In the genomic region with DNA sequence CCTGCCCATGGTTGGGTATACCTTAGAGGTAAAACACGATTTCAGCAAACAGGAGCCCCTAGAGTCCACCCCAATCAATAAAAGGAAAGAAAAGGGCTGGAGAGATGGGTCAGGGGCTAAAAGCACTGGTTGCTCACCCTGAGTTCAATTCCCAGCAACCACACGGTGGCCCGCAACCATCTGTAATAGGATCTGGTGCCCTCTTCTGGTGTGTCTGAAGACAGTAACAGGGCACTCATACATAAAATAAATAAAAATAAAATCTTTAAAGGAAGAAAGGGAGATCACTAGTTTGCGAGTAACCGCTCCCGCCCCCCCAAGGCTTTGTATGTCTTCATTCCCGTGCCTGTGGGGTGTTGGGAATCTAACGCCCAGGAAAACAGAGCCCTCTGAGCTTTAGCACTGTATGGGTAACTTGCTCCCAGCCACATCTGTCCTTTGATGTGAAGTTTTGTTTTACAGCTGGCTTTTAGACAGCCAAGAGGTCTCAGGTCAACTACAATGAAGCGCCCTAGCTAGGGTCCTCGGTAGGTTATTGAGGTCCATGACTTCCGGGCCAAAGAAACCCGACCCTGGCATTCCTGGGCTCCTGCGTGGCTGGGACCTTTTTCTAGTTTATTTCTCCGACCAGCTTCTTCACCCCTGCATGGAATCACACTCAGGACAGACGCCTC, we compare ENCODE assay signal across 9 mouse cellular contexts.
DNase-seq lines count a peak whose midpoint lies in the region; ATAC-seq and TF ChIP-seq lines count a peak whose summit lies in the region.
"Had no signal": no experiment of that assay in that cellular context is flagged by ENCODE, and none has a peak within 500 bp of the region (broad histone marks: within the 10 kb centered on the region; RNA-seq: fewer than 3 reads in every experiment).

No protein-coding gene starts in this region.

- no peaks in the 10 kb centered on the region for H3K27me3 ChIP-seq in kidney, adult 2 months (replicated peaks; ENCODE audit: control insufficient read depth, insufficient read depth, low read length)
- H3K27me3 ChIP-seq in embryonic facial prominence, embryonic 11.5 days (ENCODE audit: control insufficient read depth, insufficient read depth, low read length) = no peaks in the 10 kb centered on the region
- no peaks in the 10 kb centered on the region for H3K27me3 ChIP-seq in hindbrain, embryonic 16.5 days (replicated peaks; ENCODE audit: control insufficient read depth, insufficient read depth, low read length)
- no peaks in the 10 kb centered on the region for H3K27me3 ChIP-seq in midbrain, embryonic 14.5 days (ENCODE audit: control insufficient read depth, insufficient read depth, low read length)

- TF ChIP-seq POLR2A in kidney, adult 2 months (IDR thresholded peaks at IDR 0.05; ENCODE audit: low read depth, low read length) = no peak

- H3K36me3 ChIP-seq in kidney, adult 2 months (ENCODE audit: control insufficient read depth, insufficient read depth, low read length) = no peaks in the 10 kb centered on the region
- H3K36me3 ChIP-seq in embryonic facial prominence, embryonic 11.5 days (replicated peaks; ENCODE audit: control insufficient read depth, insufficient read depth, low read depth, low read length) = no peaks in the 10 kb centered on the region
- no peaks in the 10 kb centered on the region for H3K36me3 ChIP-seq in hindbrain, embryonic 16.5 days (ENCODE audit: control insufficient read depth, insufficient read depth, low read length)
- H3K36me3 ChIP-seq in midbrain, embryonic 14.5 days (ENCODE audit: control insufficient read depth, insufficient read depth, low read length) = no peaks in the 10 kb centered on the region

- ATAC-seq in embryonic facial prominence, embryonic 11.5 days (replicated peaks; ENCODE audit: insufficient number of reproducible peaks, low FRiP score, low TSS enrichment, low read depth) = peak; percentile 64
- no peak; the same call in 1 of the 2 replicates for ATAC-seq in hindbrain, embryonic 16.5 days
- ATAC-seq in midbrain, embryonic 14.5 days (ENCODE audit: low FRiP score, low TSS enrichment) = peak; percentile 19; the same call in 1 of the 2 replicates

- H3K4me1 ChIP-seq in kidney, adult 2 months (ENCODE audit: control insufficient read depth, insufficient read depth, low read length) = no peaks in the 10 kb centered on the region; the same call in 1 of the 2 replicates
- no peaks in the 10 kb centered on the region for H3K4me1 ChIP-seq in embryonic facial prominence, embryonic 11.5 days (ENCODE audit: control insufficient read depth, insufficient read depth, low read length)
- peaks cover 6% of the 10 kb centered on the region for H3K4me1 ChIP-seq in hindbrain, embryonic 16.5 days (ENCODE audit: control insufficient read depth, insufficient read depth, low read depth, low read length)
- peaks cover 10% of the 10 kb centered on the region for H3K4me1 ChIP-seq in midbrain, embryonic 14.5 days (ENCODE audit: control insufficient read depth, insufficient read depth, low read length)

- peak overlapping the region; percentile 40 for H3K4me3 ChIP-seq in kidney, adult 2 months (ENCODE audit: insufficient read depth, low read depth, low read length)
- 0 out of 2 replicates have a peak overlapping the region, but pooled peaks have one; percentile 2 for H3K4me3 ChIP-seq in embryonic facial prominence, embryonic 11.5 days (ENCODE audit: low read depth, low read length)
- H3K4me3 ChIP-seq in hindbrain, embryonic 16.5 days (ENCODE audit: low read length) = peak overlapping the region; percentile 38
- peak overlapping the region; percentile 33 for H3K4me3 ChIP-seq in midbrain, embryonic 14.5 days (replicated peaks; ENCODE audit: low read depth, low read length)

- TF ChIP-seq CTCF in kidney, adult 2 months (conservative IDR thresholded peaks at IDR 0.05; ENCODE audit: insufficient read depth, insufficient read length, low read depth, low read length) = no peak

- peak overlapping the region; percentile 48 for H3K4me2 ChIP-seq in embryonic facial prominence, embryonic 11.5 days (ENCODE audit: low read depth, low read length)
- peak overlapping the region; percentile 68 for H3K4me2 ChIP-seq in hindbrain, embryonic 16.5 days (ENCODE audit: low read length)
- H3K4me2 ChIP-seq in midbrain, embryonic 14.5 days (ENCODE audit: low read length) = peak overlapping the region; percentile 65

- WGBS in kidney, adult 2 months = 46% methylated on average over 15 of the region's 15 CpGs
- WGBS in embryonic facial prominence, embryonic 11.5 days = 35% methylated on average over 15 of the region's 15 CpGs
- WGBS in hindbrain, embryonic 16.5 days = 40% methylated on average over 15 of the region's 15 CpGs
- WGBS in midbrain, embryonic 14.5 days = 47% methylated on average over 15 of the region's 15 CpGs

- H3K9me3 ChIP-seq in embryonic facial prominence, embryonic 11.5 days (replicated peaks; ENCODE audit: control insufficient read depth, low read length) = no peaks in the 10 kb centered on the region
- H3K9me3 ChIP-seq in hindbrain, embryonic 16.5 days (ENCODE audit: control insufficient read depth, low read length) = no peaks in the 10 kb centered on the region; the same call in 1 of the 2 replicates
- no peaks in the 10 kb centered on the region for H3K9me3 ChIP-seq in midbrain, embryonic 14.5 days (ENCODE audit: control insufficient read depth, low read length)

- no peak for DNase-seq in kidney, adult 2 months
- no peak for DNase-seq in kidney, adult 8-10 months
- DNase-seq in embryonic facial prominence, embryonic 11.5 days (ENCODE audit: low spot score) = peak; percentile 72
- peak; percentile 55 for DNase-seq in midbrain, embryonic 14.5 days
- no peak for DNase-seq in right cerebral cortex, adult 2 months (ENCODE audit: low spot score in 2 of 2)
- no peak for DNase-seq in cerebellum, postnatal 4 days (ENCODE audit: low spot score in 2 of 2)
- DNase-seq in right cerebral cortex, postnatal 14 days = no peak

- peak overlapping the region; percentile 52 for H3K9ac ChIP-seq in embryonic facial prominence, embryonic 11.5 days (replicated peaks; ENCODE audit: low read length)
- H3K9ac ChIP-seq in hindbrain, embryonic 16.5 days (ENCODE audit: low read depth, low read length) = peak overlapping the region; percentile 71
- H3K9ac ChIP-seq in midbrain, embryonic 14.5 days (replicated peaks; ENCODE audit: low read length) = peak overlapping the region; percentile 66

- H3K27ac ChIP-seq in kidney, adult 2 months (ENCODE audit: insufficient read depth, low read depth, low read length) = no peak overlapping the region
- H3K27ac ChIP-seq in embryonic facial prominence, embryonic 11.5 days (replicated peaks; ENCODE audit: low read depth, low read length) = peak overlapping the region; percentile 79
- peak overlapping the region; percentile 88 for H3K27ac ChIP-seq in hindbrain, embryonic 16.5 days (ENCODE audit: low read depth, low read length)
- H3K27ac ChIP-seq in midbrain, embryonic 14.5 days (replicated peaks; ENCODE audit: low read depth, low read length) = peak overlapping the region; percentile 96
- H3K27ac ChIP-seq: macrophage had no signal

Comparison
In these comparisons a context has a peak if more than half of its experiments do, and no peak if none do; other contexts are left out.
1. DNase-seq: peak in embryonic facial prominence, embryonic 11.5 days (single experiment) and midbrain, embryonic 14.5 days (single experiment); none in kidney, adult 2 months (single experiment), kidney, adult 8-10 months (0 of 2), right cerebral cortex, adult 2 months (0 of 2), cerebellum, postnatal 4 days (0 of 2) and right cerebral cortex, postnatal 14 days (single experiment).
2. Peak in every context shown above with its lines, with median percentiles within 50 percentile points of each other: H3K4me3 ChIP-seq, H3K4me2 ChIP-seq and H3K9ac ChIP-seq.